In the genomic region with DNA sequence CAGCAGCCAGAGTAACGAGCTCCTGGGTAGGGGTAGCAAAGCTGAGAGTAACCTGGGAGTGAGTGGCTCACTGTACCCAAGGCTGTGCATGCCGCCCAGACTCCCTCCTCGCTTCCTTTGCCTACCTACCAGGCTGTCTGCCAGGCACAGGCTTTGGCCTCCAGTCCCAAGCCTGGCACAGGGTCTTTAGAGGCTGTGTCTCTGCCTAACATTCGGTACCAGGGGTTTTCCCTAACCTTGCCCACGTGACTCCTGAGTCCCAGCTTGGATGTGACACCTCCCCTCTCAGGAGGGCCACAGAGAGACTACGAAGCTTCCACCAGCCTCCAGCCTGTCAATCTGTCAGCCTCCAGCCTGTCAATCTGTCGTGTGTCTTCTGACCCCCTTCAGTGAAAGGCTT, we compare ENCODE assay signal across 22 mouse cellular contexts. TPM values are rescaled to one million over a fixed set of nuclear protein-coding genes. Genes with fewer than 3 reads are reported as not detected.
A peak's percentile ranks its signal among the peaks of the same experiment; 100 is the strongest.
DNase-seq lines count a peak whose midpoint lies in the region; ATAC-seq and TF ChIP-seq lines count a peak whose summit lies in the region.
"Had no signal": no experiment of that assay in that cellular context is flagged by ENCODE, and none has a peak within 500 bp of the region (broad histone marks: within the 10 kb centered on the region; RNA-seq: fewer than 3 reads in every experiment).

No protein-coding gene starts in this region.

- DNase-seq in cerebellum, adult 2 months, result peak; percentile 61 to 63
- no peak for DNase-seq in cerebellum, adult 11-12 months
- peak; percentile 54 to 66 for DNase-seq in cerebellum, postnatal 14 days
- no peak for DNase-seq in cerebellum, adult 9-10 months
- peak; percentile 48 for DNase-seq in forebrain, embryonic 11.5 days (ENCODE audit: low spot score)
- no peak for DNase-seq in forebrain, embryonic 10.5 days (ENCODE audit: extremely low spot score, low spot score)
- no peak for DNase-seq in midbrain, postnatal 0 days (ENCODE audit: low spot score)
- DNase-seq: adrenal gland, postnatal 10 days; gastrocnemius, postnatal 25 days; heart, adult 18-20 months; kidney, adult 11 months; kidney, adult 8-10 months had no signal

- 17% methylated on average over 7 of the region's 7 CpGs for WGBS in cerebellum, adult 2 months
- WGBS in forebrain, embryonic 11.5 days, result 73% methylated on average over 7 of the region's 7 CpGs
- WGBS in forebrain, embryonic 10.5 days, result 86% methylated on average over 7 of the region's 7 CpGs
- 83% methylated on average over 7 of the region's 7 CpGs for WGBS in midbrain, postnatal 0 days

- H3K9me3 ChIP-seq in forebrain, embryonic 11.5 days (ENCODE audit: control insufficient read depth, low read length), result 0 out of 2 replicates have a peak, but pooled peaks cover 4% of the 10 kb centered on the region
- H3K9me3 ChIP-seq in forebrain, embryonic 10.5 days, result no peaks in the 10 kb centered on the region; the same call in 1 of the 2 replicates
- H3K9me3 ChIP-seq in midbrain, postnatal 0 days (ENCODE audit: low read length), result no peaks in the 10 kb centered on the region
- H3K9me3 ChIP-seq: embryonic facial prominence, embryonic 12.5 days; embryonic facial prominence, embryonic 15.5 days; forebrain, embryonic 13.5 days; G1E; heart, embryonic 15.5 days; hindbrain, embryonic 13.5 days; intestine, embryonic 15.5 days had no signal

- no peak for TF ChIP-seq POLR2A in cerebellum, adult 2 months (IDR thresholded peaks at IDR 0.05; ENCODE audit: borderline replicate concordance, insufficient read depth, low read length)

- no peak overlapping the region for H3K4me2 ChIP-seq in forebrain, embryonic 11.5 days (ENCODE audit: low read depth, low read length, severe bottlenecking)
- H3K4me2 ChIP-seq in midbrain, postnatal 0 days (ENCODE audit: low read depth, low read length, poor library complexity, severe bottlenecking), result no peak overlapping the region
- H3K4me2 ChIP-seq: embryonic facial prominence, embryonic 12.5 days; embryonic facial prominence, embryonic 15.5 days; forebrain, embryonic 13.5 days; heart, embryonic 12.5 days; heart, embryonic 15.5 days; hindbrain, embryonic 13.5 days; intestine, embryonic 15.5 days had no signal

- no peaks in the 10 kb centered on the region for H3K36me3 ChIP-seq in forebrain, embryonic 11.5 days (ENCODE audit: control insufficient read depth, insufficient read depth, low read length)
- peaks cover 3% of the 10 kb centered on the region; the same call in 1 of the 2 replicates for H3K36me3 ChIP-seq in forebrain, embryonic 10.5 days (replicated peaks)
- no peaks in the 10 kb centered on the region for H3K36me3 ChIP-seq in midbrain, postnatal 0 days (ENCODE audit: insufficient read depth, low read length)
- H3K36me3 ChIP-seq: embryonic facial prominence, embryonic 12.5 days; embryonic facial prominence, embryonic 15.5 days; heart, embryonic 15.5 days; intestine, embryonic 15.5 days had no signal

- peak overlapping the region; percentile 97 for H3K27ac ChIP-seq in cerebellum, adult 2 months (ENCODE audit: insufficient read depth, low read length)
- no peak overlapping the region for H3K27ac ChIP-seq in forebrain, embryonic 11.5 days (ENCODE audit: low read depth, low read length)
- no peak overlapping the region for H3K27ac ChIP-seq in forebrain, embryonic 10.5 days
- H3K27ac ChIP-seq in midbrain, postnatal 0 days (ENCODE audit: low read depth, low read length), result no peak overlapping the region
- H3K27ac ChIP-seq: embryonic facial prominence, embryonic 12.5 days; embryonic facial prominence, embryonic 15.5 days; heart, embryonic 15.5 days; hindbrain, embryonic 10.5 days; hindbrain, embryonic 13.5 days; intestine, embryonic 15.5 days had no signal

- no peaks in the 10 kb centered on the region for H3K27me3 ChIP-seq in cerebellum, adult 2 months (ENCODE audit: control insufficient read depth, insufficient read depth, low read length)
- H3K27me3 ChIP-seq in forebrain, embryonic 11.5 days (ENCODE audit: control insufficient read depth, insufficient read depth, low read length), result no peaks in the 10 kb centered on the region
- peaks cover 4% of the 10 kb centered on the region; the same call in 1 of the 2 replicates for H3K27me3 ChIP-seq in forebrain, embryonic 10.5 days (ENCODE audit: poor library complexity, severe bottlenecking)
- no peaks in the 10 kb centered on the region for H3K27me3 ChIP-seq in midbrain, postnatal 0 days (ENCODE audit: insufficient read depth, low read length)
- H3K27me3 ChIP-seq: embryonic facial prominence, embryonic 12.5 days; embryonic facial prominence, embryonic 15.5 days; forebrain, embryonic 13.5 days; heart, embryonic 12.5 days; heart, embryonic 15.5 days; hindbrain, embryonic 13.5 days; intestine, embryonic 15.5 days; Patski had no signal

- peaks cover 51% of the 10 kb centered on the region for H3K4me1 ChIP-seq in cerebellum, adult 2 months (ENCODE audit: control insufficient read depth, insufficient read depth, low read length)
- H3K4me1 ChIP-seq in forebrain, embryonic 11.5 days (replicated peaks; ENCODE audit: control insufficient read depth, insufficient read depth, low read length), result no peaks in the 10 kb centered on the region
- H3K4me1 ChIP-seq in forebrain, embryonic 10.5 days, result peaks cover 8% of the 10 kb centered on the region
- no peaks in the 10 kb centered on the region for H3K4me1 ChIP-seq in midbrain, postnatal 0 days (ENCODE audit: insufficient read depth, low read length)
- H3K4me1 ChIP-seq: hindbrain, embryonic 13.5 days had no signal

- no peak overlapping the region for H3K9ac ChIP-seq in forebrain, embryonic 11.5 days (ENCODE audit: low read length)
- H3K9ac ChIP-seq in midbrain, postnatal 0 days (replicated peaks; ENCODE audit: low read length, poor library complexity, severe bottlenecking), result no peak overlapping the region
- H3K9ac ChIP-seq: embryonic facial prominence, embryonic 12.5 days; embryonic facial prominence, embryonic 15.5 days; forebrain, embryonic 13.5 days; heart, embryonic 12.5 days; heart, embryonic 15.5 days; hindbrain, embryonic 13.5 days; intestine, embryonic 15.5 days had no signal

- H3K4me3 ChIP-seq in cerebellum, adult 2 months (replicated peaks; ENCODE audit: insufficient read depth, low read depth, low read length), result no peak overlapping the region
- H3K4me3 ChIP-seq in forebrain, embryonic 11.5 days (ENCODE audit: low read depth, low read length), result no peak overlapping the region
- H3K4me3 ChIP-seq in forebrain, embryonic 10.5 days, result no peak overlapping the region
- H3K4me3 ChIP-seq in midbrain, postnatal 0 days (ENCODE audit: low read depth, low read length), result no peak overlapping the region
- H3K4me3 ChIP-seq: embryonic facial prominence, embryonic 12.5 days; embryonic facial prominence, embryonic 15.5 days; forebrain, embryonic 13.5 days; heart, embryonic 12.5 days; heart, embryonic 15.5 days; hindbrain, embryonic 10.5 days; hindbrain, embryonic 13.5 days; intestine, embryonic 15.5 days had no signal

- no peak for TF ChIP-seq CTCF in cerebellum, adult 2 months (IDR thresholded peaks at IDR 0.05; ENCODE audit: borderline replicate concordance, insufficient read depth, low read depth, low read length)
- no peak for TF ChIP-seq CTCF in midbrain, postnatal 0 days (IDR thresholded peaks at IDR 0.05)

- ATAC-seq in forebrain, embryonic 11.5 days (replicated peaks; ENCODE audit: low FRiP score), result no peak
- ATAC-seq in midbrain, postnatal 0 days (ENCODE audit: low FRiP score), result no peak
- ATAC-seq: intestine, embryonic 15.5 days; Patski had no signal

RNA-seq across cellular contexts. Expression of a gene that starts 49.4 kb away (rescaled TPM):
- polyA plus RNA-seq in cerebellum, adult 2 months (2012; rRNA removed), result 122 and 132 TPM in 2 replicates
- 95.8 and 104 TPM in 2 replicates for polyA plus RNA-seq in forebrain, embryonic 11.5 days (2014; fragmentation: Nextera tagmentation; extraction: Ambion mirVana)
- 87.0 and 90.8 TPM in 2 replicates for polyA plus RNA-seq in forebrain, embryonic 10.5 days (2016; fragmentation: Nextera tagmentation; extraction: Ambion mirVana)
- 130 and 140 TPM in 2 replicates for total RNA-seq in midbrain, postnatal 0 days (2014; rRNA removed)
- 97.1 and 100 TPM in 2 replicates for polyA plus RNA-seq in midbrain, postnatal 0 days (2015; fragmentation: Nextera tagmentation; extraction: Ambion mirVana)

RNA-seq across cellular contexts. Expression of a gene that starts 60.0 kb away (rescaled TPM):
- polyA plus RNA-seq in cerebellum, adult 2 months (2012; rRNA removed), result 19.6 and 21.6 TPM in 2 replicates
- 1.4 and 1.8 TPM in 2 replicates for polyA plus RNA-seq in forebrain, embryonic 11.5 days (2014; fragmentation: Nextera tagmentation; extraction: Ambion mirVana)
- polyA plus RNA-seq in forebrain, embryonic 10.5 days (2016; fragmentation: Nextera tagmentation; extraction: Ambion mirVana), result 2.0 and 2.3 TPM in 2 replicates
- 4.7 and 9.4 TPM in 2 replicates for total RNA-seq in midbrain, postnatal 0 days (2014; rRNA removed)
- 0.87 and 0.99 TPM in 2 replicates for polyA plus RNA-seq in midbrain, postnatal 0 days (2015; fragmentation: Nextera tagmentation; extraction: Ambion mirVana)

Comparison
In these comparisons a context has a peak if more than half of its experiments do, and no peak if none do; other contexts are left out.
1. DNase-seq: peak in cerebellum, adult 2 months (2 of 2), cerebellum, postnatal 14 days (2 of 2) and forebrain, embryonic 11.5 days (single experiment); none in cerebellum, adult 11-12 months (single experiment), cerebellum, adult 9-10 months (single experiment), forebrain, embryonic 10.5 days (single experiment) and midbrain, postnatal 0 days (single experiment).